Mouse (Mus musculus) stomach, postnatal 0 days (tissue): ENCODE measurements around the gene Scd3. TPM values are rescaled to one million over a fixed set of nuclear protein-coding genes. Genes with fewer than 3 reads are reported as not detected.

ENCODE experiments used
- ATAC-seq: fragments of 200-750 bp; cut with Nextera tagmentation; 2 replicates; pipeline ENCODE4 v1.8.0; 2017; ENCODE audit not compliant: low FRiP score, low TSS enrichment
- DNase-seq: peaks from one replicate; pipeline ENCODE4 v3.0.0-alpha.2; 2016; ENCODE audit warnings: low spot score
- H3K27ac ChIP-seq: fragments of 300-500 bp; sonication (generic); replicated peaks from 2 replicates; pipeline ENCODE4 v1.5.1; 2014; ENCODE audit warnings: mild to moderate bottlenecking, control low read depth
- H3K27me3 ChIP-seq: fragments of 300-500 bp; sonication (generic); 2 replicates; pipeline ENCODE4 v1.6.1; 2014; ENCODE audit warnings: low read length; ENCODE audit not compliant: control insufficient read depth, insufficient read depth
- H3K36me3 ChIP-seq: fragments of 300-500 bp; sonication (generic); 2 replicates; pipeline ENCODE4 v1.6.1; 2014; ENCODE audit warnings: low read length, mixed read lengths; ENCODE audit not compliant: control insufficient read depth, insufficient read depth
- H3K4me1 ChIP-seq: fragments of 300-500 bp; sonication (generic); replicated peaks from 2 replicates; pipeline ENCODE4 v1.6.1; 2014; ENCODE audit warnings: antibody characterized with exemption; ENCODE audit not compliant: control insufficient read depth, insufficient read depth
- H3K4me2 ChIP-seq: fragments of 300-500 bp; sonication (generic); replicated peaks from 2 replicates; pipeline ENCODE4 v1.6.1; 2014; ENCODE audit warnings: low read depth, mild to moderate bottlenecking, control low read depth, moderate library complexity
- H3K4me3 ChIP-seq: fragments of 300-500 bp; sonication (generic); 2 replicates; pipeline ENCODE4 v1.5.1; 2014; ENCODE audit warnings: low read depth, low read length, control low read depth
- H3K9ac ChIP-seq: fragments of 300-500 bp; sonication (generic); 2 replicates; pipeline ENCODE4 v1.6.1; 2014; ENCODE audit warnings: mild to moderate bottlenecking, low read length, control low read depth, mixed read lengths
- H3K9me3 ChIP-seq: fragments of 300-500 bp; sonication (generic); 2 replicates; pipeline ENCODE4 v1.6.1; 2016; ENCODE audit warnings: low read length; ENCODE audit not compliant: control insufficient read depth
- CTCF ChIP-seq: IDR thresholded peaks from 2 replicates; pipeline ENCODE4 v1.5.1; 2016; ENCODE audit warnings: antibody characterized with exemption, low read depth, mild to moderate bottlenecking, moderate library complexity
- EP300 ChIP-seq: optimal IDR thresholded peaks from 2 replicates; pipeline ENCODE3; 2016; ENCODE audit warnings: antibody characterized with exemption
- WGBS: fragments of 180-500 bp; shearing (Covaris S2); extraction: QIAGEN DNeasy Blood & Tissue Kit; methylation state at CpG from one replicate; pipeline ENCODE4 v1.1.7; 2014; 5-methylcytosine and 5-hydroxymethylcytosine counted together
- polyA plus RNA-seq: library from polyadenylated mRNA; unstranded; fragments of >200 nt; fragmentation: Nextera tagmentation; extraction: Ambion mirVana; gene quantifications from 2 replicates; pipeline ENCODE4 v1.2.1, GENCODE M21; 2015

Scd3 gene
- polyA plus RNA-seq, 1 experiment from 2014 or later: 0.05 TPM

- ATAC-seq: peak; percentile 27; the same call in 1 of the 2 replicates
- no peak overlapping the region for H3K9ac ChIP-seq
Observed at GRCm38 (mm10) chr19:44266458-44266823, 63.4 kb downstream of the Scd3 start.

DNA sequence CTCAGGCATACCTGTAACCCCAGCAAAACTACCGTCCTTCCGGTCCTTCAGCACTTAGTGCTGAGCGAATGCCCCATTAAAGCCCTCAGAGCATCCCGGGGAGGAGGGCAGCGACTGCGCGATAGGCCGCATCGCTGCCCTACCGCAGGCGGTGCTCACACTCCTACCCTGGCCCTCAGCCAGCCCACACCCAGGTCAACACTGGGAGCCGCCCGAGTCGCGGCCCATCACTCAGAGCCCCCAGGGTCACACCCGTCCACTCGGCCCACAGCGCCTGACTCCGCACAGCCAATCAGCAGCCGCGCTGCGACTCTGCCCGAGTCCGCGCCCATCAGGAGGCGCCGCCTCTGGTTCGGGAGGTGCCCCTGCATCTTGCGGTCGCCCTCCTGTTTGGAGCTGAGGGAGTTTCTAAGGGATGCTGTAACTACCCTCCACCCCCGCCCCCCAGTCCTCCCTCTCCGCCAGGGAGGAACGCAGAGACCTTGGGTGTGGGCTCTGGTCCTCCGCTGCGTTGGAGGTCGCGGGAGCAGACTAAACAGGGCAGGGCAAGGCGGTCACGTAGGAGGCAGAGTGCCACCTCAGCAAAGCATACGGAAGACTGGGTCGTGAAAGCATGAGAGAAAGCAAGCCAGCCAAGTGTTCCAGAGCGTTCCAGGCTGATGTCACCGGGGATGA, 63.9 kb downstream of the Scd3 start:
- ATAC-seq (peak; percentile 99), DNase-seq (peak; percentile 96)
- TF ChIP-seq EP300 (peak; percentile 35), CTCF (peak; percentile 69)
- Histone ChIP-seq H3K9ac (peak overlapping the region; percentile 59), H3K9me3 (no peaks in the 10 kb centered on the region), H3K4me1 (0 out of 2 replicates have a peak, but pooled peaks cover 3% of the 10 kb centered on the region), H3K27me3 (no peaks in the 10 kb centered on the region), H3K36me3 (no peaks in the 10 kb centered on the region), H3K4me2 (peak overlapping the region; percentile 76), H3K27ac (peak overlapping the region; percentile 97), H3K4me3 (peak overlapping the region; percentile 56)
- WGBS: under 1% methylated on average over 43 of the region's 43 CpGs

More at GRCm38 (mm10) chr19:44266458-44266823, 63.4 kb downstream of the Scd3 start:
- H3K27ac ChIP-seq: peak overlapping the region; percentile 97
- TF ChIP-seq CTCF (peak; percentile 55), EP300 (no peak)
- 0 out of 2 replicates have a peak, but pooled peaks cover 3% of the 10 kb centered on the region for H3K4me1 ChIP-seq
- H3K4me3 ChIP-seq: peak overlapping the region; percentile 56
- no peaks in the 10 kb centered on the region for H3K36me3 ChIP-seq
- H3K9me3 ChIP-seq: no peaks in the 10 kb centered on the region
- H3K4me2 ChIP-seq: peak overlapping the region; percentile 76
- H3K27me3 ChIP-seq: no peaks in the 10 kb centered on the region
- WGBS: 9% methylated on average over 6 of the region's 6 CpGs
- DNase-seq: no peak

GRCm38 (mm10) chr19:44267499-44268002, 64.5 kb downstream of the Scd3 start:
- Histone ChIP-seq H3K4me2 (peak overlapping the region; percentile 76), H3K4me3 (peak overlapping the region; percentile 56), H3K4me1 (0 out of 2 replicates have a peak, but pooled peaks cover 3% of the 10 kb centered on the region), H3K27me3 (no peaks in the 10 kb centered on the region), H3K9me3 (no peaks in the 10 kb centered on the region), H3K27ac (peak overlapping the region; percentile 97), H3K36me3 (no peaks in the 10 kb centered on the region), H3K9ac (peak overlapping the region; percentile 59)
- 8% methylated on average over 18 of the region's 18 CpGs for WGBS
- TF ChIP-seq EP300 (no peak), CTCF (no peak)
- ATAC-seq (no peak), DNase-seq (no peak)

DNA sequence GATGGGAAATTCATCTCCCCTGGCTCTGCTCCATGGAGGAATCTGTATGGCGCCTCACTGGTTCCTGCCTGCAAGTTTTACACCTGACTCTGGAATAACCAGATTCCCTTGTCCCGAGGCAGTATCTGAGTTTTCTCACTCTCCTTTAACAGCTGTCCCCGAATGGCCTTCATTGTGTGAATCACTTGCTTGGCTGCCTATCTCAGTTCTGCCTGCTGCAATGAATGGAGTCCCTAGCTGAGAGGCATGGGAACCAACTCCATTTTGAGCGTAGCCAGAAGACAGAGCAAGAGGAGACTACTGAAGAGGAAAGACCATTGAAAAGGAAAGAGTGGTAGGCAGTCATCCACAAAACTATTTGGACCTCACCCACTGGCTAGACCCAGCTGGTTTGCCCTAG, 70.6 kb downstream of the Scd3 start:
- Histone ChIP-seq H3K9me3 (no peaks in the 10 kb centered on the region), H3K27me3 (no peaks in the 10 kb centered on the region), H3K4me2 (no peak overlapping the region), H3K9ac (no peak overlapping the region), H3K36me3 (no peaks in the 10 kb centered on the region), H3K4me1 (0 out of 2 replicates have a peak, but pooled peaks cover 2% of the 10 kb centered on the region), H3K4me3 (no peak overlapping the region), H3K27ac (no peak overlapping the region)
- DNase-seq (no peak), ATAC-seq (no peak)
- WGBS: 70% methylated on average over 4 of the region's 4 CpGs
- TF ChIP-seq CTCF (no peak), EP300 (no peak)

- Histone ChIP-seq H3K4me1 (0 out of 2 replicates have a peak, but pooled peaks cover 2% of the 10 kb centered on the region), H3K9ac (no peak overlapping the region), H3K4me3 (no peak overlapping the region), H3K27me3 (no peaks in the 10 kb centered on the region), H3K36me3 (no peaks in the 10 kb centered on the region), H3K4me2 (no peak overlapping the region), H3K27ac (no peak overlapping the region), H3K9me3 (no peaks in the 10 kb centered on the region)
- no peak for TF ChIP-seq CTCF
- TF ChIP-seq EP300: no peak
- no peak for DNase-seq
- 95% methylated on average over 4 of the region's 4 CpGs for WGBS
- ATAC-seq: no peak
Observed at GRCm38 (mm10) chr19:44274452-44274851, 71.4 kb downstream of the Scd3 start.

- no peak for ATAC-seq
- Histone ChIP-seq H3K4me1 (0 out of 2 replicates have a peak, but pooled peaks cover 5% of the 10 kb centered on the region), H3K9ac (no peak overlapping the region), H3K36me3 (no peaks in the 10 kb centered on the region), H3K27me3 (no peaks in the 10 kb centered on the region), H3K4me3 (no peak overlapping the region), H3K9me3 (no peaks in the 10 kb centered on the region), H3K4me2 (no peak overlapping the region), H3K27ac (no peak overlapping the region)
- no peak for TF ChIP-seq CTCF
- no peak for TF ChIP-seq EP300
- no peak for DNase-seq
- WGBS: 96% methylated on average over 1 of the region's 1 CpGs
Observed at GRCm38 (mm10) chr19:44275418-44275817, 72.3 kb downstream of the Scd3 start.
